Mouse (Mus musculus) T-helper 1 cell (primary cell): ENCODE measurements at regions not wholly inside any gene's neighbourhood (a gene's known extent, or its start where the extent isn't known, plus 50 kb on each side); places are given as distances from the start of the nearest gene placed in this dataset.

Experiments used
- in situ Hi-C: fragments of 300-600 bp; cut with MboI, MseI; formaldehyde crosslinking; loops from one replicate; pipeline ENCODE4 v1.15.1; 2025; ENCODE audit warnings: high pct_unique_total_duplicates

DNA sequence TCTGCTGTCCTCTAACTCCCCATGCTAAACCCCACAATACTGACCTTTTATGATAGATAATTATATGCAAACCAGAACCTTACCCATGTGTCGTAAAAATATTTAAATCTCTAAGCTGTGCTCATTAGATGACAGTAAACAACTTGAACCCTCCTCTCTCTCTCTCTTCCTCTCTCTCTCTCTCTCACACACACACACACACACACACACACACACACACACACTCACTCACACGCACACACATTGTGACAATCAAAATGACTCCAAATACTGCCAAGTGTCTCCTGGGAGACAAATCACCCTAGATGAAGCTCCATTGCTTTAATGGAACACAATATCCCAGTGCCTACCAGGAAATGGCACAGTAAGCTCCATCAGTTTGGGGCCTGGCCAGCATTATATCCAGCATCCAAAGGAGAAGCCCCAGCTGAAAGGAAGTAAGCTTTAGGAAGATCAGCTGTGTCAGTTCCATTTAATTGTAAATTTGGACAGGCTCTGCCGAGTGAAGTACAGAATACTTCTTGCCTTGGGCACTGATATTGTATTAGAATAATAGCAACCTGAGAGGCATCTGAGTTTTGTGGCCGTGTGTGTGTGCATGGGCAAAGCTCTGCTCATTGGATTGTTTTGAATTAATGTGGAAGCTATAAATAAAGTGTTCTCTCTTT is 220.7 kb downstream of the Fam84b start:
- in situ Hi-C loops: no loop called here

DNA sequence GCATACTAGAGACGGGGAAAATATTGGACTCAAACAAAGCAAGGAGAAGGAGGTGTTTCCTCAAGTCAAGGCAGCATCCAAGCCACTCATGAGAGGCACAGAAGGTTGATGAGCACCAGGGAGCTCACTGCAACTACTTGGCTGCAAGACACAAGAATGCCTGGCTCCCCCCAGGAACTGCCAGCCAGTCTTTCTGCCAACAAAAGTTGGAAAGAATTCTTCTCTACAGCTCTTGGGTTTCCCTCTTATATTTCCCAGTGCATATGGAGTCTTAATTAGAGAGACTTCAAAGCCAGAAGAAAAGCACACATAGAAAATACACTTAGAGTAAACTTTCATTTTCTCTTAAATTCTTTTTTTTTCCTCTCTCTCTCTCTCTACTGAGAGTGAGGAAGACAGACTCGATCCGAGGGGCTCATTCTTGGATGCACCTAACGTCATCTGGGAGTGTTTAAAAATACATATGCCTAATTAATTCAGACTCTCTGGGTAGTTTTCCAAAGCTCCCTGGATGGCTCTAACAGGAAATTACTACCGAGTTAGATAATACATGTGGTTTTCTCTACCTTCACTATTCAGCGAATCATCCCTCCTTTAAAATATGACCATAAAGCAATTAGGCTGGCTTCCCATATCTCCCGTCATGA is 222.7 kb downstream of the Fam84b start:
- in situ Hi-C loops: no loop called here

DNA sequence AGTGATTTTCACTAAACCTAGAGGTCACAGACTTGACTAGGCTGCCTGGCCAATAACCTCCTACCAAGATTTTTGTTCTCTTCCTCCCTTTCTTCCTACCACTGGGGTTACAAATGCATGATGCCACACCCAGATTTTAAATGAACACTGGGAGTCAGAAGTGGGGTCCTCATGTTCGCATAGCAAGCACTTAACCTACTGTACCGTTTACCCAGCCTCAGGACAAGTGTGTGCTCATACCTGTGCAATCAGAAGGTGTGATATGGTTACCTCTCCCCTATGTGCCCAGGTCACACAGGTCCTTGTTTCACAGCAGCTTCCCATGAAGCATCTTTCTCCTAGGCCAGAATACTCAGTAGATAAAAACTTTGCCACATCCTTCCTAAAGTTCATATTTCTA is 234.8 kb downstream of the Fam84b start:
- in situ Hi-C loops: no loop called here

DNA sequence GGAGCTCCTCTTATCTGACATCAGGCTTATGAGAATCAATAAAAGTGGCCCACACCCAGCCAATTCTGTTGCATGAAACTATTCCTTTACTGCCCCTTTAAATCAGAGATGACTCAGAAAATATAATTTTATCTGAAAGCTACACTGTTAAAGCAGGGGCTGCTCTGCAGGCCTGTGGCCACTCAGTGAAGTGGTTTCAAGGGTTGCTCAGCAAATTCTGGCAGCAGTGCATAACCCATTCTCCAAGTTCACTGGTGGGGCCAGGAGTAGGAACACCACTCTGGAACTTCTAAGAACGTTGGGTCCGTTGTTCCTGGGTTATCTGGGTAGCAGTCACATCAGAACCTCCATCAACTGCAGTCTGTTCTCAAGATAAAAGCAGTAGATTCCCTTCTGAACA is 236.2 kb downstream of the Fam84b start:
- in situ Hi-C loops: no loop called here

DNA sequence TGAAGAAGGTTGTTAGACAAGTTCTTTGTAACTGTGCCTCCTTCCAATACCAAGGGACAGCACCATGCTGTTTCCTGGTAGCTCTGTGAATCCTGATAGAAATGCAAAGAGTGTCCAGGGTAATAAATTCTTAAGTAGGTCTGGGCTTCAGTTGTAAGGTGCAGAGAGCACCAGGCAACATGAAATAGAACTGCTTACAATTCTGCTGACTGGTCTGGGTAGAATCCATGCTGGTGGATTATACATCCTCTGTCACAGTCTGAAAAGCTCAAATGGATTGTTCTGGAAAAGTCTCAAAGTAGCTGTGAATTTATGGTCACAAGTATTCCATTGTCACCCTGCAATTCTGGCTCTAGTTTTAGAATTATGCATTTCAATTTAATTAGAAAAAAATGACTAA is 251.7 kb downstream of the Fam84b start:
- in situ Hi-C loops: no loop called here

DNA sequence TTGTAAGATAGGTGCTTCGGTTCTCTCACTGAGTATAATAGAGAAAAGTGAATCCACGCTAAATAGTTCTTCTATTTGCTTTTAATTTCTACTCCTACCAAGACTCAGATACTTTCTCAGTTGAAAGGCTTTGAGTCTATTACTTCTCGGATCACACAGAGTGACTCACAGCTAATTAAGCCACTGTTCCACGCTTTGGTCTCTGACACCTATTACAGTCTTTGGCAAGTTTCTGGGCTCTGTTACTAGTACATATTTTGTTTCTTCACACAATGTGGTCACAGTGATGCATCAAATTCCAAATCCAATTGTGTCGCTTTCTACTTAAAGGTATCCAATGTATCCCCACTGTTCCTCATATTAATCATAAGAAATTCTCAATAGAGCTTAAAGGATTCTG is 276.5 kb downstream of the Fam84b start:
- in situ Hi-C loops: no loop called here

DNA sequence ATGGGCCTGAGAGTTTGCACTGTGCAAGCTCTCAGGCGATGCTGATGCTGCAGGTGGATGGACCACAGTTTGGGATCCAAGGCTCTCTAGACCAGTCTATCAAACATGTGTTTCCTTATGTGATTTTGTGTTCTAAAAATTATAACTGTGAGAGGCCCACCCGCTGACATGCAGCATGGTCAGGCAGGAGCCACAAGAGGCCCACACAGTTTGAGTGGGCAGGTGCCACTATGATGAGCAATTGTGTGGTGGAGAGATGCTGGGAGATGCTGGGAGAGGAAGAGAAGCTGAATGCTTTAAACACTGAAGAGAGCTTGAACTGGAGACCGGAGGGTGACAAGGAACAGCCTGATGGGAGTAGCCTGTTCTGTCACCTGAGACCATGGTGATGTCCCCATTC is 287.3 kb downstream of the Fam84b start:
- in situ Hi-C loops: no loop called here

DNA sequence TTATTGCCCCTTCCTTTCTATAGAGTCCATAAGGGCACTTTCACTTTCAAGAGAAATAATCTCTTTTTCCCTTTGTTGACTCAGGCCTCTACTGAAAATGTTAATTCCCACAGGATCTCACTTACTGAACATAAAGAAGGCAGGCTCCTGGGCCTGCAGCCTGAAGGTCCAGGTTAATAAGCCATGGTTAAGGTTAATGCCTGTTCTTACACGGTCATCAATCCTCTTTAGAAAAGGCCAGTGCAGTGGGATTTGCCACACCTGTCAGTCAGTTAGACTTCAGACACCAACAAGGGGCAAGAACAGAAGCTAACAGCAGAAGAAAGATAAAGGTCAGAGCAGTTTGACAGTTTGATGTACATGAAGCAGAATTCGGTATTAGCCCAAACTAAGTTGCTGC is 288.6 kb downstream of the Fam84b start:
- in situ Hi-C loops: no loop called here

DNA sequence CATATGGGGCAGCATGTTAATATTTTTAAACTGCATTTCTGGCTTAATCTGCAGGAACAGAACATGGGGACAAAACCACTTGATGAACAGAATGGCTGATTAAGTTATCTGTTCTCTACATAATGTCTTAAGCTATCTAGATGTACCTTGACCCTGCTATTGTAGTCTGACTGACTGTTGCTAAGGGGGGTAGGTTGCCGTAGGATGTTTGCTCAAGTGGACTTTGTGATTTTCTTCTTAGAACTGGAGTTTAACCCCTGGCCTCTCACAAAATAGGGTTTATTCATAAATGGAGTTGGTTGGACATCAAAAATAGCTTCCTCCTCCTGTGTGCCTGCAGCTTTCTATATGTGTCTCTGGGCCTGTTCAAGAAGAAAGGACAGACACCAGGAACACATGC is 292.9 kb downstream of the Fam84b start:
- in situ Hi-C loops: no loop called here

DNA sequence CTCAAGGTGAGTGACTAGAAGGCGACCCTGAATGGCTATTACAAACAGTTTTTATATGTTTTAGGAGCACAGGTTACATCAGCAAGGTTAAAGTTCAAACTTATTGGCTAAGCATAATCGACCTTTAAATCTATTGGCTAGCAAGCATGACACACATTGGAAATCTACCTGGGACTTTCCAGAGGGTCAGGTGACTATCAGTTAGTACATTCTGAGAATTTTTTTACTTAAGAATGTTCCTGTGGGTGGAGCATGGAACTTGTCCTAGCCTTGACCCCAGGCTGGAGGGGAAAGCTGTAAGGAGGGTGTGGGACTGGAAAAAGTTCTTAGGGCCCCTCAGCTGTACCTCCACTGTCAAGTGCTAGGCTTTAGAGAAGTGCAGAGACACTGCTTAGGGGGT is 297.9 kb downstream of the Fam84b start:
- in situ Hi-C loops: no loop called here

DNA sequence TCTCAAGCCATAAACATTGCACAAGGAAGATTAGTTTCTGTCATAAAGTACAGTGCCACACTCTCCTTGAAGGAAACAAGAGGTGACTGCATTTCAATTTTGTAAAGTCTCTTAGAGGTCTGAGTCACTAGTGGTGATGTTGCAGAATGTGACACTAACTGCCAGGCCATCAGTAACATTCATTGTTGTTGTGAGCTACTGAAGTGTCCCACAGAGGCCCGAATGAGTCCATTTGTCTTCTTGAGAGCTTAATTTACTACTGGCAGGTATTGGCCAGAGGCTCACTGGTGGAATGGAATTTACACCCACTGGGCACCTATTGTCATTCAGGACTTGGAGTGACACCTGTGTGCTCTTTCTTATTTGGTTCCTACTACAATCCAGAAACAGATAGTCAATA is 299.0 kb downstream of the Fam84b start:
- in situ Hi-C loops: no loop called here

DNA sequence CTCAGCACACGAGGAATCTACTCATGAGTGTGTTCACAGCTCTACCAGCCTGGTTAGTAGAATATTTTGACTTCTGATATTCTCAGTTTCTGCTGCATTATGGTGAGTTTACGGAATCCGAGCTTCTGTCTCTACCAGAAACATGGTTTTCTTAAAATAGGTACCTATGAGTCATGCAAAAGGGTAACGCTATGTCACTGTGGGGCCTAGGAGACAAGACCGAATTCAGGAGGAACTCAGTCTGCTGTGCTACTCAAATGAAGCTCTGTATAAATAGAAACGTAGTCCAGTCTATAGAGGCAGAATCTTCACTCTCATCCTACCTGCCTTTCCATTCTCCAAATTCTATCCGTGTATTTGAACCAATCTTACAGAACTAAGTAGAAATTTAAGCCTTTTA is 305.5 kb downstream of the Fam84b start:
- in situ Hi-C loops: no loop called here

DNA sequence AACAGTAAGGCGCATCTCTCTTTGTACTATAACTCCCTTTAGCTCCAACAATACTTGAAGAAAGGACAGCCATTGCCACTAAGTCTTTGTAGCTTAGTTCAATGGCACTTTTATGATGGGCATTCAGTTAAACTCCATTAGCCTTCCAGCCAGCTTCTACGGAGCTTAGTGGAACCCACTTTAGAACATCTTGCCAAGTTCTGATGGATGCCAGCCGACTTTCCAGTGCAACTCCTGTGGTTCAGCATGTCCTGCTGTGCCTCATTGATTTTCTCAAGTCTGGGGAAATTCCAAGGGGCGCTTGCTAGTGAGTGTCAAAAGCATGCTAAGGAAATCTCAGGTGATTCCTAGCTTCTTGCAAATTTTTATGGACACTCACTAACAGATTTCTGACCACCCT is 316.4 kb downstream of the Fam84b start:
- in situ Hi-C loops: no loop called here

DNA sequence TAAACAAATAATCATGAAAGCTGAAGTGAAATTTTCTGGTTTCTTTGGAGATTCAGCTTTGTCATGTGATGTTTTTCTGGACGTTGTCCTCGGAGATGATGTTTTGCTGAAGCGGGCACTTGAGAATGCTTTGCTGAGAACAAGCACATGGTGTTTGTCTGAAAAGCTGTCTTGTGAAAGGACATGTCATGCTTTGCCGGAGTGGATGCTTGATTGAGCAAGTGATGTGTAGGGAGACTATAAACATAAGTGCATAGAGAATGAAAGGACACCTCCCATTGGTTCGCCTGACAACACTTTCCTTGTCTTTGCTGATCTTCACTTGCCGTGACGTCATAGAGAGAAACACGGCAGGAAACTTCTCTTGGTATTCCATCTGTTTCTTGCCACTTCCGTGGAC is 318.9 kb downstream of the Fam84b start:
- in situ Hi-C loops: no loop called here

DNA sequence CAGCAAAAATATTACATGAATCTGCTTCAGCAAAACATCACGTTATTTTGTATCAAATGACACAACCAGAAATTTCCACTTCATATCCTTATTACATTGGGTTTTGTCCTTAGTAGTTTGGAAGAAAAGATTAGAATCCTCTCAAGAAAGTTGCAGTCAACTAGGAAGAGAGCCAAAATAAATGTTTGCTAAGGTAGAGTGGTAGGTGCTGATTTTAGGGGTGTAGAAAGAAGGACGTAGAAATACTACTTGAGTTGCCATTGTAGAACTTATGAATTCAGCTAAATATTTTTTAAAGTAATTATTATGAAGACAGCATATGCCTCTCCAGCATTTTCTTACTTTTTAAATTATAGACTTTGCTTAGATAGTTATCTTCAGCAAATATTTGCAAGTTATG is 336.8 kb downstream of the Fam84b start:
- in situ Hi-C loops: loop anchor here (10.0 kb wide), 1 partner anchor 1562 kb away; no protein-coding TSS in a partner anchor

DNA sequence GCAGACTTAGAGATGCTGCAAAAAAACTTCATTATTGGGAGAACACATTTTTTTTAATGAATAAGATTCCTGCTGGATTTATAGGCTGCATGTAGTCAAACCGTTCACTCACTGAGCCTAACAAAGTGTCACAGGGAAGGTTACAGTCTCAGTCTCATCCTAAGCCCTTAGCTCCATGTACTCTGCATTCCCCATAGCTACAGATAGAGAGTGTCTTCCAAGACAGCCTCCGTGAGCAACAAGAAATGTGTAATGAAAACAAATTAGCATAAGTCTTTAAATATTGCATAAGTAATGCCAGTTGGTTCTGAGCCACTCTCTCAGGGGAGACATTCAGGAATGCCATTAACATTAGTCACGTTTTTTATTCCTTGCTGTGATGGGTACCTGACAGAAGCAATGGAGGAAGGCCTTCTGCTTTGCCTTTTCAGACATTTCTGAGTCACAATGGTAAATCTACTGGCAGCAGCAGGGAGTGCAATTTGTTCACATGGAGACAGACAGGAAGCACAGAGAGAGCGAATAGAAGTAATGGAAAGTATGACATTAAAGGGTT is 376.7 kb downstream of the Fam84b start:
- in situ Hi-C loops: no loop called here

DNA sequence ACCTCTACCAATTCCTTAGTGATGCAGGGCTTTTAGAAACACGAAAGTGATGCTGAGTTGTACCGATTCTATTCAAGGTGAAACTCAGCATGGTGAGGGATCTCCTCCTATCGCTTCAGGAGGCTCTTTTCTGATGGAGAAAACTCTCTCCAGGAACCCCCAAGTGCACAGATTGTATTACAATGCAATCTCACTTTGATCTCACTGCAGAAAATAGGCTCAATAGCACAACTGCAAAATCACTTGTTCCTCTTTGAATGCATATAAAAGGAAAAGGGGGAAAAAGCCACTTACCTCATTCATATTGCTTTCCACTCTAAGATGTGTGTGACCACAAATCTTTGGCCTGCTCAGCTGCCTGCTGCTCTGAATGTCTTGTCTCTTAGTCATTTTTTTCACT is 378.5 kb downstream of the Fam84b start:
- in situ Hi-C loops: no loop called here

DNA sequence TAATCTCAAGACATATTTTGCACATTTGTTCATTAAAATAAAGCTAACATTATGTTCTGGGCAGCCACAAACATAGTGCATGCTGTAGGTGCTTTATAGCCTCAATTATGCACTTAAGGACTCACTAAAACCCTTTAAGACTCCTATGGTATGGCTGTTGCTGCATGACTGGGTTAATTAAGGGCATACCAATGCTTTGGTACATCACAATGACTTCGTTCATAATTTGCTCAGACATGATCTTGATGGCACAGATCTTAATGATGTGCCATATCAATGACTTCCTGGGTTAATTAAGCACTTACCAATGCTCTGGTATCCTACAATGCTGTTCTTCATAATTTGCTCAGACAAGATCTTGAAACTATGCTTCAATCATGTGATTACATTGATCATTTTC is 415.5 kb upstream of the 4933412E24Rik start:
- in situ Hi-C loops: no loop called here

DNA sequence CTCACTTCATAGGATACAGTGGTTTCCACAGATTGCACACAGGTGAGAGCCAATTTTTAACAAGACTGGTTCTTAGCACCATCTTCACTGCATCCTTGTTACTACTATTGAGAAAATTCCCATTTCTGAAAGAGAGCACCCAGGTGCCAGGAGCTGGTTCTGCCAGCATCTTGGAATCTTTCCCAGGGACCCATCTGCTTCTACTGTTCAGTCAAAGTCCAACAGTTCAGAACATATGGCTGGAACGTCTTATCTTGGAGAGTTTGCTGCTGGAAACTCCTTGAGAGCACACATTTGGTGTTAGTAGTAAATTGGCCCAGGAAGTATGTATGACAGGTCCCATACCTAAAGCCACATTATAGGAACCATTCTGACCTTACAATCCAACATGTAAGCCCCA is 402.7 kb upstream of the 4933412E24Rik start:
- in situ Hi-C loops: no loop called here

DNA sequence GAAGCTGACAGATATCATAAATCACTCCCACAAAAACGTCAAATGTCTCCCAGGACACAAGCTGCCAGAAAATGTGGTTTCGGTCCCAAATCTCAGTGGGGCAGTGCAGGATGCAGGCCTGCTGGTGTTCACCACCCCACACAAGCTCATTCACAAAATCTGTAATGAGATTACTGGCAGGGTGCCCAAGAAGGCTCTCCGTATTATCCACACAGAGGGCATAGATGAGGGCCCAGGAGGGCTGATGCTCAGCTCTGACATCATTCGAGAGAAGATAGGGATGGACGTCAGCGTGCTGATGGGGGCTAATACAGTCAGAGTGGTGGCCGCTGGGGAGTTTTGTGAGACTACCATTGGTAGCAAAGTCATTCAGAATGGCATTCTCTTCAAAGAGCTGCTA is 375.9 kb upstream of the 4933412E24Rik start:
- in situ Hi-C loops: no loop called here

DNA sequence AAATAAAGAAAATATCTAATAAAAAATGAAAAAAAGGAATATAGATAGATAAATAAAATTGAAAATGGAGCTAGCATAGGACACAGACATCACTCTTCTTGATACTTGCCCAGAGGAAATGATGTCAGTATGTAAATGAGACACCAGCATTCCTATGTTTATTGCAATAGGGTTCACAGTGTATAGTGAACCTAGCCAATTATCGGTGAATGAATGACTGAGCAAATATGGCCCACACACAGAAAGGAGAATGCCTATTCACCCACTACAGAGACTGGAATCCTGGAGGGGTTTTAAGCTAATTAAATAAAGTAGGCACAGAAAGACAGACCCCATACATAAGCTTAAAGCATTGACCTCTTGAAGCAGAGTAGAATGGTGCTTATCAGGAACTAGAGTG is 373.9 kb upstream of the 4933412E24Rik start:
- in situ Hi-C loops: no loop called here

DNA sequence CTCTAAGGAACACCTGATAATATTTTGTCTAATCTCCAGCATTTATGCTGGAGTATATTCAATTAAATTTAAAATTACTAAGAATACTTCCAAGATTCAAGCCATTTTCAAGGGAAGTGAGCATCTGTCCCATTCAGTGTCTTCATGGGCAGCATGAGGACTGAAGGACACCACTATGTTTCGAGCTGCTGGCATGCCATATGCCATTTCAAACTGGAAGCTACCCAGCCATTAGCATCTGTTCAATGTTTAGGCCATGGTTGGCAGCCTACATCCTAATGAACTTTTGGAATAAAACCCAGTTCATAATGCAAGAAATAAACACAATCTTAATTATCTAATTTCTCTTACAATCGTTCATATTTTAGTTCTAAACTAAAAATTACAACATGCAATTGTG is 371.5 kb upstream of the 4933412E24Rik start:
- in situ Hi-C loops: loop anchor here (5.0 kb wide), 1 partner anchor 39 kb away; no protein-coding TSS in a partner anchor
